Mouse (Mus musculus) gastrocnemius, adult 18-20 months (tissue): ENCODE results near the gene Stab1. TPM values are rescaled to one million over a fixed set of nuclear protein-coding genes. Genes with fewer than 3 reads are reported as not detected.

Experiments
- DNase-seq: peaks from one replicate; pipeline ENCODE4 v3.0.0; 2021; ENCODE audit warnings: low spot score
- total RNA-seq, 2 experiments: library from RNA; stranded (reverse); gene quantifications; 2 replicates each; pipeline ENCODE4 v1.2.3; 2021

Stab1 gene
- total RNA-seq, 2 experiments from 2014 or later = 9.7 to 16.7 TPM

DNA sequence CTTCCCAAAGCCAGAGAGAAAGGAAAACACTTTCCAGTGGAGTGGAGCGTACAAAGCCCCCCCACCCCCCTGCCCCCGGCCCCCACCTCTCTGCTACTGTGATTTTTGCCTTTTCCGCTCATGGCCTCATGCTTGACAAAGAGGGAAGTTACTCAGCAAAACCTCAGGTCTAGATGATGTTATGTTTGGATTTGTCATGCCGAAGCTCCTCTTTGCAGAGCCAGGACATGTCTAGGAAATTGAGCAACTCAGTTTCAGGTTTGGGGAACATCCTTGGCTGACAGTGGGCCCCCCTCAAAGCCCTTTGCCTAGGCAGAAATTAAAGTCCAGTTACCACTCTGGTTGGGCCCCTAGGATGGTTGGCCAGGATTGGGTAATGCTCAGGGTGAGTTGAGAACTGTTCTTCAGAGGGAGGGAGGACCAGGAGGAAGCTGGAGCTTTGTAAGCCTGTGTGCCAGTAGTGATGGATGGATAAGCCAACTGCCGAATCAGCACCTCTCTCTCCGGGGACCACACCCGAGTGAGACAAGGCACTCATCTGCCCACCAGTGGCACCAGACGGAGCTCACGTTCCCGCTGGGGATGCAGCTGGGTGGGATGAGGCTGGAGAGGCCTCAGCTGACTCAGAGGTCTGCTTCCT lies 2.3 kb downstream of the Stab1 start:
- DNase-seq = no peak

DNA sequence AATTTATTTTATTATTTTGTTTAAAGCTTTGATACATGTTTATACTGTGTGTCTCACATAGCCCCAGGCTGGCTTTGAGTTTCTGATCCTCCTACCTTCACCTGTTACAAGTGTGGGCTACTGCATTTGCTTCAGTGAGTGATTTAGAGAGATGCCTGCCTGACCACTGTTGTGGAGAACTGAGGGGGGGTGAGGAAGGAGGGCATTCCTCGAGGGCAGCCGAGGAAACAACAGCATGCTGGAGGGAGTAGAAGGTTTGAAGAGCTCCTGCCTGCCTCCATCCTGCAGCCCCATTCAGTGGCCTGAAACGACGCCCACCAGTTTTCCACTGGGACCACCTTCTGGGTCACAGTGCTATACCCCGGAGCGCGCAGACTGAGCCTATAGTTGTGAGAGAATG lies 3.0 kb downstream of the Stab1 start:
- no peak for DNase-seq

DNA sequence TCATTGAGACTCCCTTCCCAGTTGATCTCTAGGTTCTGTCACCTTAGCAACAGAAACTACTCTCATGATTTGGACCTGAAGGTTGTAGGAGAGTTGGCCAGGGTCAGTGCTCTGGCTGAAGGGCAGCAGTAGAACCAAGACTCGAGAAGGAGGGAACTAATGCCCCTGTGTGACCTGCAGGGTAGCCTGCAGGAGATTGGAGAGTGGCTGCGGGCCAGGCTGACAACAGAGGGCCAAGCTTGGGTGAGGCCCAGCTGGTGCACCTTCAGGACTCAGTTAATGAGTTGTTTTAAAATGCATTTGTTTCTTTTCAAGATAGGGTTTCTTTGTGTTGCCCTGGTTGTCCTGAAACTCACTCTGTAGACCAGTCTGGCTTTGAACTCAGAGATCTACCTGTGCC lies 3.4 kb downstream of the Stab1 start:
- DNase-seq = no peak

DNA sequence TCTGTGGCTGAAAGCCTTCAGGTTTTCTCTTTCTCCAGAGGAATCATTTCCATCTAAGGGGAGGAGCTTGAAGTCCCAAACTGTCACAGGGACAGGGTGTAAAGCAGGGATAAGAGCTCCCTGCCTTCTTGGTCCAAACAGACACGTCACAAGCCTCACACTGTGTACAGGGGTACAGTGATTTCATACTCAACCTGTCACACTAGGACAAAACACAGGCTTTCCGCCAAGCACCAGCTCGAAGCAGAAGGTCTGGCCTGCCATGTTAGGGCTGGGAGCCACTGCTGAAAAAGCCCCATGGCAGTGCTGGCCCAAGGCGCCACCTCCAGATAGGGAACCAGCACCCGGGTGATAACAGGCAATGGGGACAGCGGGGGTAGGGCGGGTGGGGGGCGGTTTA lies 4.4 kb downstream of the Stab1 start:
- DNase-seq = no peak

DNA sequence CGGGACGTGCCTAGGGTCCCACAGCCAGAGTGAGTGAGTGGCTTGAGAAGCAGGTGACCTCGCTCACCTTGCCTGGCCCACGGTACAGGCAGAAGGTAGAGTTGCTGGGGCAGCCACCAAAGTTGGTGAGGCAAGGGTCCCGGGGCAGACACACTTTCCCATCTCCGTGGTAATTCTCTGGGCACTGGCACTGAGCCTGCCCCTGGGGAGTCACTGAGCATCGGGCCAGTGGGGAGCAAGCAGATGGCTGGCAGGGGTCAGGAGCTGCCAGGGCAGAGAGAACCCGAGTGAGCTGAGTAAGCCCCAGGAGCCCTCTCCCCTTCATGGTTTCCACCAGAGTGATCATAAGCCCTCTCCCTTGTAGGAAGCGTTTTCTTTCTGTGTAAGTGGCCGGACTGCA lies 6.8 kb downstream of the Stab1 start:
- no peak for DNase-seq

DNA sequence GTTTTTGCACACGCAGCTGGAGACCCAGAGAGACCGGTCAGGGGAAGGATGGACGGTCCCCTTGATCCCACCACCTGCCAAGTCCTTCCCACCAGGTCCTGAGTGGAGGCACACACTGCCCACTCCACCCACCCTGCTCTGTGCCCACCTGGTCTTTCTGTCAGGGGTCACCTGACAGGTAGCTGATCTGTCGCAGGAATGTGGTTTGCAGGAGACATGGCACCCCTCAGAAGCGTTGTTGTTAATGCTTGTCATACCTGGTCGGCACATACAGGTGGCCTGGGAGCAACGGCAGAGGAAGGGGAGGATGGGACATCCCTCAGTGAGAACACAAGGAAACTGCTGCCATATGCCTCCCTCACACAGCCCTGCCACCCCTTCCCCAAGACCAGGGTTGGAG lies 7.2 kb downstream of the Stab1 start:
- no peak for DNase-seq

DNA sequence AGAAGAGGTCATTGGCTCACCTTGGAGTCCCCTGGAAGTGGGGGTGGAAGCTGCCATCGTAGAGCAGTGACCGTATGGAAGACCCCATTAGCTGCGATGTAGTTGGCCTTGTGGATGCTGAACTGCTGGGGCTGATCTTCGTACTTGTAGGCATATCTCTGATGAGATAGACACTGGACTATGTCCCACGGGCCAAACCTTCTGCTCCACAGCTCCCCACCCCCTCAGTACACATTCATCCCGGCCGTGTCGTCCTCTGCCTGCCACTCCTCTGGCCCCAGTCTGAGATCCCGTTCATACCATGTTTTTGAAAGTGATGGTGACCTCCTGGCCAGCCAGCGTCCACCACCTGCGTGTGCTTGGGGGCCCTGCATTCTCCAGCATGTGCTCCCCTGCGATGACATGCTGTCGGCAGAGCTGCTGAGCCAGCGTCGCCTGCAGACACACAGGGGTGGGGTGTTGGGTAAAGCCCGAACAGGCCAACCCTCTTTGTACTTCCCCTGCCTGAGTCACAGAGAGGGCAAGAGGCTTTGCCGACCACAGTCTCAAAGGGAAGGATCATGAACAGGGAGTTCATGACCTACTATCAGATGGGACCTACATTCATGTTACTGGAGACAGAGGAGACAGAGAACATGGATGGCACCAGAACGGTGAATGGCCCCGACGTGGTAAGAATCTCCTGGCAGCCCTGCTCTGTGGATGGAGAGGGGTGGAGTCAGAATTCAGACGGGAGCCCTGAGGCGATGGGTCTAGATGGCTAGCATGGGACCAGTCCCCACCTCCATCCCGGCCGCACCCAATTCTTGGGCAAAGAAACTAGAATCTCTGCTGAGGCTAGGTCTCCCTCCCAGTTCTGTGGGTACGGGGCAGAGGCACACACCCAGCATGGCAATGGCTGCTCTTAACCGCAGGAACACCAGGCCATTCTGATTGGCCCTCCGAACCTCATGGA lies 8.0 kb downstream of the Stab1 start:
- DNase-seq = no peak

DNA sequence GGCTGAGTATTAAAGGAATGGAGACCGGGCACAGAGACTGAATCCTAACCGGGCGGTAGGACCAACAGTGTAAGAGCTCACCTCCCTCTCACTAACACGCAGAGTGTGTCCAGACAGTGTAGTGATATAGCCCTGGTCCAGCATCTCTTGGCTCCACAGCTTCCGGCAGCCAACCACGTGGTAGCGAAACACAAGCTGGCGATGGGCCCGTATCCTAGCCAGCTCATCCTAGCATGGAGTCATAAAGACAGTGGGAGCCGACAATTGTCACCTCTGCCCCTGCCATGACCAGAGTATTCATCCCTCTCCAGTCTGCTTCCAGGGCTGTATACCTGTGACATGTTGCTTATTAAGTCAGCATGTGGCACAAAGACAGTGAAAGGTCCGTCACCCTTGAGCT lies 22.7 kb downstream of the Stab1 start:
- no peak for DNase-seq

DNA sequence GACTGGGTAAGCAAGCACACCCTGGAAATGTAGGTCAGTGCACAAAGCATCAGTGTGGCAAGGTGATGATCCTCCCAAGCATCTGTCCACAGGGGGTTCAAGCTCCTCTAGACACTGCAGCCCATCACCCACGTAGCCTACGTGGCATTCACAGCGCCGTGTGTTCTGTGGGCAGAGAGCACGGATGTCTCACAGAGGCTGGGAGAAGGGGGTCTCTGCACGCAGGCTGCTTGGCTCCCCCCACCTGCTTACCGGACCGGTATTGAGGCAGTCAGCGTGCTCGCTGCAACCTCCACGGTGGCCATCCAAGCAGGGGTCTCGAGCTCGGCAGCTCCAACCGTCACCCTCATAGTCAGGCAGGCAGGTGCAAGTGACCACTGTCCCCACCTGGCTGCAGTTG lies 27.4 kb downstream of the Stab1 start:
- no peak for DNase-seq

DNA sequence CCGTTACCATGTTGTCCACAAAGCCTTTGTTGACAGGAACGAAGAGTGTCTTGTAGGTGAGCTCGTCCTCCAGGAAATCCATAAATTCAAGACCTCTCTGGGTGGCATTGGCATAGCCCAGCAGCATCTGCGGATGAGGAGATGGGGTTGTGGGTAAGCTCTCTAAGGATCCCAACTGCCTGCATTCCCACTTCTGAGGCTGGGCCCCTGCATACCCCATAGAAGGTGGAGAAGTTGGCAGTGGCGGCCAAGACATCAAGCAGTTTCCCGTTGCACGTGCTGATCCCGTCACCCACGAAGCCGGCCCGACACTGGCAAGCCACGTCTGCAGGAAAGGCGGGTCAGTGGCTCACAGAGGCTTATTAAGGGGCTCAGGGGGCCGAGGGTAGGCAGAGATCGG lies 28.3 kb downstream of the Stab1 start:
- DNase-seq = no peak

DNA sequence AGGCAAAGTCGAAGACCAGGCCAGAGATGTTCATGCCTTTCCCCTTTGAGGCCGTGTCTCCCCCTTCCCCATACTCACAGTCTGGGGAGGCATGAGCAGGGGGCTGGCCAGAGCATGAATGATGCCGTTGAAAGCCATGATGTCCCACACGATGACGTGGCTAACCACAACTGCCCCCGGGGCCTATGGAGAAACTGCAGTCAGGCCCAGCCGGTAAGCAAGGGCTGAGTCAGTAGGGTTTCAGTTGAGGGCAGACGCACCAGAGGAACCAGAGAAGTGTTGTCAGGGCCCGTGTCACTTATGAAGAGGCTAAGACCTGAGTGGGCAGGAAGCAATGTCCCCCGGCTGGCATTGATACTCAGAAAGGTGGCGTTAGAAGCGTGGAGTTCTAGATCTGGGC lies 28.8 kb downstream of the Stab1 start:
- no peak for DNase-seq

DNA sequence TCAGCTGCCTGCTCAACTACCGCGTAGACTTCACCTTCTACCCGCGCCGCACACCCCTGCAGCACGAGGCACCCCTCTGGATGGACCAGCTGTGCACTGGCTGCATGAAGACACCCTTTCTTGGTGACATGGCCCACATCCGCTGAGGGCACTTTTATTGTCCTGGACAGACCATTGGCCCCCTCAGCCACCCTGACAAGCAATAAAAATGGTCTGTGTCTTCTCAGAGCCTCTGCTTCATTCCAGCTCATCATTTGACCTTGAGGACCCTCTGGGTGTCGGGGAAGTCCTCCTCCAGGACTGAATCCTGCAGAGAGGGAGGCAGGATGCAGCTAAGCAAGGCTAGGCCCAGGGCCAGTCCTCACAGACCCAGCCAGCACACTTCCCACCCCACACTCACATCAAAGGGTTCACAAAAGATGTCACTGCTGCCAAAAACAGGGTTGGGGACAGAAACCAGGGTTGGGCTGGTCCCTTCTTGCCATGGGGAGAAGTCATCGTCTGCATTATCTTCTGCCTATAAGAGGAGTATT lies 29.5 kb downstream of the Stab1 start:
- no peak for DNase-seq

DNA sequence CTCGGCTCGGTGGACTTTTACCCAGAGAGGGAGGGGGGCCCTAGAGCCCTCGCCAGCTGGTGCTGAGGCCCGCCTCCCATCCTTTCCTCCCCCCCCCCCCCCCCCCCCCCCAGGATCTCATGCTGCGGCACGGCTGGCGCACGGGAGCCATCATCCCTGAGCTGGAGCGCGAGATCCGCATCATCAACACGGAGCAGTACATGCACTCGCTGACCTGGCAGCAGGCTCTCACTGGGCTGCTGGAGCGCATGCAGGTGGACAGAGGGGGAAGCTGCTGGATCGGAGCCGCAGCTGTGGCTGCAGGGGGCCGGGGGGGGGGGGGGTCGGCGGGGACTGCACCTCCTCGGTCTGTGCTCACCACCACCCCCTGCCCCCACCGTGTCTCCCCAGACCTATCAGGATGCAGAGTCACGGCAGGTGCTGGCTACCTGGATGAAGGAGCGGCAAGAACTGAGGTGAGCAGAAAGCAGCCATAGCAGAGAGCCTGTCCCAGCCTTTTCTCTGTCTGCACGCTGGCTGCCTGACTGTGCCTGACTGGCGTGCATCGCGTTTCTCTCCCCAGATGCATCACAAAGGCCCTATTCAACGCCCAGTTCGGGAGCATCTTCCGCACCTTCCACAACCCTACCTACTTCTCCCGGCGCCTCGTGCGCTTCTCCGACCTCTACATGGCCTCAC lies 30.1 kb downstream of the Stab1 start:
- DNase-seq = no peak

DNA sequence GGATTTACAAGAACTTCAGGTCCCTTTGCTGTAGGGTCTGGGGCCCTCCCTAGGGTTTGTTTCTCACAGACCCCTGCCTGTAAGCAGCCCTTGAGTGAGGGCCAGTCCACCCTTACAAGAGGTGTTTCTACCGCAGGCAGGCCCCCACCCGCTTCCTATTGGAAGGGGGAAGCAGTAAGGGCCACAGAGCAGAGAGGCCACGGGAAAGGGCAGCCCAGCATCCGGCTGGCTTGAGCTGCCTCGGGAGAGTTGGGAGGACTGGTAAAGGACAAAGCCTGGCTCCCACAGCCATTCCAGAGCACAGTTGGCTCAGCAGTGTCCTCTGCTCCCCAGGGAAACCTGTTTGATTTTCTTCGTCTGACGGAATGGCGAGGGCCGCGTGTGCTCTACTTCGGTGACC lies 30.6 kb downstream of the Stab1 start:
- DNase-seq = no peak

DNA sequence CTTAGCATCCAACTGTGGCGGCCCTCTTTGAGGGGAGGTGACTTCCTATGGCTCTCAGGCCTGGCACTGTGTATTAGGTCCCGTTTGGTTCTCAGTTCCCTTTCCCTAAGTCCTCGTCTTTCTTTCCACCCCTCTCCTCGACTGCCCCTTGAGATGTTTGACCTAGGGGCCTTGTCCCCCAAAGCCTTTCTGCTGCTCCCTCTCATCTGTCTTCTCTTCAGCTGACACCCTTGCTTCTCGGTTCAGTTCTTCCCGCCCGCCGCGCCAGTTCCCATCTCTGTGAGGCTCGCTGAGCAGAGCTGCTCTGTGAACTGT lies 31.2 kb downstream of the Stab1 start:
- DNase-seq = no peak

DNA sequence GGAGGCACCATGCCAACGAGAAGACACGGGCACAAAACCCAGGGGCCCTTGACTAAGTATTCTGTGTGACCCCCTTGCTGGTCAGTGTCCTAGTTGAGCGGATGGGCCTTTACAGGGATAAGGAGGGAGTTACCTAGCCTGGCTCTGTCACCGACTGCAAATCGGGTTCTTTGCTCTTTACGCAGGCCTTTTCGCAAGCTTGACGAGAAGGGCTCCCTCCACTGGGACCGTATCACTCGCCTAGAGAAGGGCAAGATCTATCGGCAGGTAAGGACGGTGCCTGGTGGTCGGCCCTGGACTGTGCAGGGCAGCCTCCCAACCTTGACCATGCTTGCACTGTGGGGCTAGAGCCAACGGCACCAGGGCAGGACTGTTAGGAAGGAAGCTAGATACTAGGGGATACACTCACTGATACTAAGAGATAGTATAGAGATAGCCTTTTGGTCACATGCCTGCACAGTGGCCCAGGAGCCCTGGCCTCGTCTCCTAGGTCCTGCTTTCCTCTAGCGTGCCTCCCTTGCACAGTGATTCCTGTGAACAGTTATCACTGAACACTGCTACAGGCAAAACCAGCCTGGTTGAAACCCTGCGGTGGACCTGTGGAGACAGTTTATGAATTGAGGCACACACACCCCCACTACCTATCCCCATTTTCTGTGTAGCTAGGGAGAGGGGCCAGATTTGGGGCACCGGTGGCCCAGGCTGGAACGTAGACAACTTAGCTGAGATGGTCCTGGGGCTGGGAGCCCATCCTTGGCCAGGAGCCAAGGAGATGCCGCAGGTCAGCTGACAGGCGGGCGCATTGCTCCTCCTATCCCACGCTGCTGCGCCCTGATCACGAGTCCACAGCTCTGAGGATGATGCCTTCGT lies 31.8 kb downstream of the Stab1 start:
- no peak for DNase-seq

DNA sequence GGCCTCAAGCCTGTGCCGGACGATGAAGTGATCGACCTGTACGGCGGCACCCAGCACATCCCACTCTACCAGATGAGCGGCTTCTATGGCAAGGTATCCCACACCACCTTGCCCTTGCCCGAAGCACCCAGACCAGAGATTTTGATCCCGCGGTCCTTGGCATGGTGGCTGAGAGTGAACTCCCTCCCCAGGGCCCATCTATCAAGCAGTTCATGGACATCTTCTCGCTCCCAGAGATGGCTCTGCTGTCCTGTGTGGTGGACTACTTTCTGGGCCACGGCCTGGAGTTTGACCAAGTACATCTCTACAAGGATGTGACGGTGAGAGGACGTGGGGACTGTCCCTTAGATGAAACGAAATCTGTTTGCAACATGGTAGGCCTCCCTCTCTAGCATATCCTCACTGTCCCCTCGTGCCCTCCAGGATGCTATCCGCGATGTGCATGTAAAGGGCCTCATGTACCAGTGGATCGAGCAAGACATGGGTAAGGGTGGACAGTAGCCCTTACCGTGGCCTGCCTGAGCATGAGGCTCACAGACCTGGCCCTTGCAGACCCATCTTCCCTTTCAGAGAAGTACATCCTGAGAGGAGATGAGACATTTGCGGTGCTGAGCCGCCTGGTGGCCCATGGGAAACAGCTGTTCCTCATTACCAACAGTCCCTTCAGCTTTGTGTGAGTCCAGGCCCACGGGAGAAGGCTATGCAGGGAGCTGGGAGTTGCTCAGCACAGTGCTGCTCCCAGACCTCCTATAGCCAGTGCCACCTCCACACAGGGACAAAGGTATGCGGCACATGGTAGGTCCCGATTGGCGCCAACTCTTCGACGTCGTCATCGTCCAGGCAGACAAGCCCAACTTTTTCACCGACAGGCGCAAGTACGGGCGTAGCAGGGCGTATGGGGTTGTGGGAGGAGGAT lies 32.7 kb downstream of the Stab1 start:
- DNase-seq = no peak

DNA sequence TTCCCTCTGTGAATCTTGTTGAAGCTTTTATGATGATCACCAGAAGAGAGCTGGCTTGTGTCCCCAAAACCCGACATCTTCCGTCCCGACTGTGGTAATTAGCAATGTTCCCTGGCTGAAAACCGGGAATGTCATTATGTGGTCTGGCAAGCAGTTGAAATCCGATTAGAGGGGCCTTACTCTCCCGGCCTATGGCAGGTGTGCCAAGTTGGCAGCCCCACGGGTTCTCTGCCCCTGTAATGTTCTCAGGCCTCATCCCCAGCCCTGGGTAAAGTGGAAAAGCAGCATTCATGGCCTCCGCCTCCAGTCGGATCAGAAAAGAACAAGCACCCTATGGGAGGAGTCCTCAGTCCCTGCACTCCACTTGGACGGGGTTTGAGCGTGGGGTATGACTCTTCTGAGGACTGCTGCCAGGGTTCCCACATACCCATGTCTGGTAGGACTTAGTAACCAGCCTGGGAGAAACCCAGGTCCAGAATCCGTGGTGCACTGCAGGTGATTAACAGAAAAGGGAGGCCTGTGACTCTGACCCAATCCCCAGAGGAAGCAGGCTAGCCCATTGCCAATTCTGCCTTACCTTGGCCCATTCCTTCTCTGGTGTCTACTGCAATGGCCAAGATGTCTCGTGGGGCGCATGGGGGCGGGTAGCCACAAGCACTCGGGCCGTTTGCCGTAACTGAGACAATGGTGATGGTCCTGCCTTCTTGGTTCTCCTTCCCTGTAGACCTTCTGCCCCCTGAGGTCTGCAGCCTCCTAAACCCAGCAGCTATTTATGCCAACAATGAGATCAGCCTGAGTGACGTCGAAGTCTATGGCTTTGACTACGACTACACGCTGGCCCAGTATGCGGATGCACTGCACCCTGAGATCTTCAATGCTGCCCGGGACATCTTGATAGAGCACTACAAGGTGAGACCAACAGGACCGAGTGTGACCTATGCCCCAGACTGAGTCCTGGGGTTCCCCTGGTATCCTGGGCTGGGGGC lies 34.1 kb downstream of the Stab1 start:
- no peak for DNase-seq

DNA sequence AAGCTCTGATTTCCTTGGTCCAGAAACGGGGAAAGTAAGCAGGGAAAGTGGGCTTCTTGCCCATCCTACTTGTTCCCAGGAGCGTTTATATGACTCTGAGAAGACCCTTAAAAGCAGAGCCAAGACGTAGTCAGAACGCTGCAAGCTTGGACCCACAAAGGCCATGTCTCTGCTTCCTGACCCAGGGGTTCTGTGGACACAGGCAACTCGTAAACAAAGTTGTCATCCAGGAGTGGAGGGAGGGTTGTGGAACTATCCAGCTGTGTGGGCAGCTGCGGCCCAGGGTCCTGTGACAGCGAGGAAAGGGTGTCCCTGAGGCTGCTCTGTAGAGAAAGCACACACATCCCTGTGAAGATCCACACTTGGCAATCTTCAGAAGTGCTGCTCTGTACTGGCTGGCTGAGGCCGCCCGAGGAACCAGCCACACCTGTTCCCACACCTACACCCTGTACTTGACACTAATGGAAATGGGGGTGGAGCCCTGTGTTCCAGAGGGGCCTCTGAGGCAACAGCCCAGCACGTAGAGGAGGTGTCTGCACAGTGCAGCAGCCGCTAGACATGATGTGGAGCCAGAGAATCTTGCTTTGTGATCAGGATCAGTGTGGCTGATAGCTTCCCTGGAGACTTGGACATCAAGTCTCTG lies 35.3 kb downstream of the Stab1 start:
- DNase-seq = no peak
